Mouse (Mus musculus) CH12.LX (cell line): ENCODE measurements around the gene Il11. TPM values are rescaled to one million over a fixed set of nuclear protein-coding genes. Genes with fewer than 3 reads are reported as not detected.
A peak's percentile ranks its signal among the peaks of the same experiment; 100 is the strongest.

Source experiments
- DNase-seq: peaks from one replicate; pipeline ENCODE4 v3.0.0-alpha.2; 2013; ENCODE audit errors: extremely low read depth
- H3K27ac ChIP-seq: 2 replicates; pipeline ENCODE4 v1.5.1; 2012; ENCODE audit warnings: low read depth, mild to moderate bottlenecking, control low read depth, moderate library complexity; ENCODE audit not compliant: insufficient read depth
- H3K27me3 ChIP-seq: replicated peaks from 2 replicates; pipeline ENCODE3; 2012; ENCODE audit warnings: inconsistent platforms
- H3K36me3 ChIP-seq, 2 experiments: replicated peaks in 1 of 2; 2 replicates each; pipeline versions ENCODE3 to v1.6.1; 2012; ENCODE audit warnings: inconsistent platforms in 1 of 2, low read length in 1 of 2, mild to moderate bottlenecking in 1 of 2, mixed read lengths in 1 of 2, moderate library complexity in 1 of 2; ENCODE audit not compliant: control insufficient read depth in 1 of 2, insufficient read depth in 1 of 2
- H3K4me1 ChIP-seq, 2 experiments: 2 replicates each; pipeline ENCODE4 v1.6.1; 2012; ENCODE audit warnings: inconsistent platforms in 1 of 2, moderate library complexity in 1 of 2; ENCODE audit not compliant: insufficient read depth in 2 of 2, control insufficient read depth in 1 of 2
- H3K4me2 ChIP-seq: 2 replicates; pipeline ENCODE4 v1.6.1; 2012; ENCODE audit warnings: low read depth, mild to moderate bottlenecking, control low read depth; ENCODE audit not compliant: poor library complexity, insufficient read depth, severe bottlenecking
- H3K4me3 ChIP-seq, 3 experiments: fragments of 150-350 bp in 1 of 3; sonication (generic) in 1 of 3; replicated peaks in 1 of 3; 2 replicates each; pipeline versions ENCODE3 to v1.5.1; 2011 to 2012; ENCODE audit warnings: low read depth in 2 of 3, low read length in 2 of 3, mild to moderate bottlenecking in 2 of 3, moderate library complexity in 2 of 3, control low read depth in 1 of 3, improper control_type of control experiment in 1 of 3, inconsistent platforms in 1 of 3, mixed read lengths in 1 of 3; ENCODE audit not compliant: poor library complexity in 1 of 3
- H3K79me2 ChIP-seq: replicated peaks from 2 replicates; pipeline ENCODE4 v1.6.1; 2012; ENCODE audit warnings: mild to moderate bottlenecking, moderate library complexity; ENCODE audit not compliant: control insufficient read depth, poor library complexity, insufficient read depth, severe bottlenecking; ENCODE audit errors: extremely low read depth
- H3K9ac ChIP-seq: 2 replicates; pipeline ENCODE4 v1.6.1; 2012; ENCODE audit warnings: low read depth, mild to moderate bottlenecking, control low read depth, moderate library complexity; ENCODE audit not compliant: insufficient read depth
- H3K9me3 ChIP-seq: replicated peaks from 2 replicates; pipeline ENCODE3; 2012; ENCODE audit warnings: low read length, inconsistent platforms, mixed read lengths
- BHLHE40 ChIP-seq: IDR thresholded peaks from 2 replicates; pipeline ENCODE4 v1.6.1; 2011; ENCODE audit warnings: mild to moderate bottlenecking, low read depth, low read length, improper control_type of control experiment
- CHD1 ChIP-seq: IDR thresholded peaks from 2 replicates; pipeline ENCODE4 v1.6.1; 2012; ENCODE audit warnings: low read depth, low read length, improper control_type of control experiment, inconsistent platforms
- CHD2 ChIP-seq: IDR thresholded peaks from 2 replicates; pipeline ENCODE4 v1.6.1; 2011; ENCODE audit warnings: low read length, improper control_type of control experiment
- CTCF ChIP-seq, 2 experiments: IDR thresholded peaks in 1 of 2; conservative IDR thresholded peaks in 1 of 2; 2 replicates each; pipeline ENCODE4 v1.5.1; 2011 to 2012; ENCODE audit warnings: low read depth in 2 of 2, low read length in 2 of 2, improper control_type of control experiment in 1 of 2, inconsistent platforms in 1 of 2, mild to moderate bottlenecking in 1 of 2, moderate library complexity in 1 of 2
- E2F4 ChIP-seq: IDR thresholded peaks from 2 replicates; pipeline ENCODE4 v1.6.1; 2011; ENCODE audit warnings: low read depth, low read length, improper control_type of control experiment; ENCODE audit not compliant: insufficient replicate concordance
- EP300 ChIP-seq: IDR thresholded peaks from 2 replicates; pipeline ENCODE4 v1.6.1; 2011; ENCODE audit warnings: low read length, improper control_type of control experiment
- ETS1 ChIP-seq: conservative IDR thresholded peaks from 2 replicates; pipeline ENCODE4 v1.6.1; 2012; ENCODE audit warnings: low read depth, mild to moderate bottlenecking, inconsistent platforms, low read length, improper control_type of control experiment, moderate library complexity
- HCFC1 ChIP-seq: IDR thresholded peaks from 2 replicates; pipeline ENCODE4 v1.6.1; 2012; ENCODE audit warnings: low read depth, mild to moderate bottlenecking, inconsistent platforms, low read length, improper control_type of control experiment
- JUN ChIP-seq: IDR thresholded peaks from 2 replicates; pipeline ENCODE4 v1.6.1; 2011; ENCODE audit warnings: low read depth, mild to moderate bottlenecking, low read length, improper control_type of control experiment, moderate library complexity; ENCODE audit not compliant: insufficient read depth
- JUND ChIP-seq: conservative IDR thresholded peaks from 2 replicates; pipeline ENCODE4 v1.6.1; 2011; ENCODE audit warnings: low read depth, low read length, improper control_type of control experiment
- KAT2A ChIP-seq: IDR thresholded peaks from 2 replicates; pipeline ENCODE4 v1.6.1; 2012; ENCODE audit warnings: low read length, improper control_type of control experiment, inconsistent platforms; ENCODE audit not compliant: insufficient replicate concordance
- MAFK ChIP-seq: IDR thresholded peaks from 2 replicates; pipeline ENCODE4 v1.6.1; 2011; ENCODE audit warnings: low read length, improper control_type of control experiment; ENCODE audit not compliant: insufficient replicate concordance
- MAX ChIP-seq: IDR thresholded peaks from 2 replicates; pipeline ENCODE4 v1.6.1; 2011; ENCODE audit warnings: low read length, improper control_type of control experiment
- MAZ ChIP-seq: IDR thresholded peaks from 2 replicates; pipeline ENCODE4 v1.6.1; 2012; ENCODE audit warnings: low read depth, mild to moderate bottlenecking, inconsistent platforms, low read length, improper control_type of control experiment, moderate library complexity
- NRF1 ChIP-seq: IDR thresholded peaks from 2 replicates; pipeline ENCODE4 v1.6.1; 2014; ENCODE audit warnings: low read depth, mild to moderate bottlenecking, inconsistent platforms, low read length, improper control_type of control experiment, moderate library complexity
- RCOR1 ChIP-seq: conservative IDR thresholded peaks from 2 replicates; pipeline ENCODE4 v1.6.1; 2012; ENCODE audit warnings: low read depth, mild to moderate bottlenecking, inconsistent platforms, low read length, improper control_type of control experiment
- SIN3A ChIP-seq: IDR thresholded peaks from 2 replicates; pipeline ENCODE4 v1.6.1; 2012; ENCODE audit warnings: low read length, improper control_type of control experiment, inconsistent platforms
- USF1 ChIP-seq: IDR thresholded peaks from 2 replicates; pipeline ENCODE4 v1.6.1; 2014; ENCODE audit warnings: low read depth, mild to moderate bottlenecking, inconsistent platforms, low read length, improper control_type of control experiment
- ZC3H11A ChIP-seq: IDR thresholded peaks from 2 replicates; pipeline ENCODE4 v1.6.1; 2012; ENCODE audit warnings: low read depth, mild to moderate bottlenecking, inconsistent platforms, low read length, improper control_type of control experiment
- ZMIZ1 ChIP-seq: IDR thresholded peaks from 2 replicates; pipeline ENCODE4 v1.6.1; 2012; ENCODE audit warnings: low read depth, mild to moderate bottlenecking, inconsistent platforms, low read length, improper control_type of control experiment
- dilution Hi-C: fragments of 300-500 bp; cut with MboI; formaldehyde crosslinking; loops from 2 replicates; pipeline ENCODE4 v1.14.3; 2020; ENCODE audit warnings: low sequenced_read_pairs; ENCODE audit not compliant: extremely low pct_unique_long_range_greater_than_20kb, extremely low pct_ligation_motif_present
- in situ Hi-C: fragments of 300-500 bp; cut with MboI; formaldehyde crosslinking; loops from 3 replicates; pipeline ENCODE4 v1.14.3; 2019; ENCODE audit warnings: low sequenced_read_pairs, low pct_ligation_motif_present, low pct_unique_long_range_greater_than_20kb, mixed read lengths
- polyA plus RNA-seq: library from polyadenylated mRNA; unstranded; fragments of >175 nt; gene quantifications from 2 replicates; pipeline ENCODE4 v1.2.1, GENCODE M21; 2012; ENCODE audit warnings: low read depth; ENCODE audit not compliant: insufficient read length
- total RNA-seq, 2 experiments: library from RNA; depleted of rRNA; stranded (reverse); fragments of 300-350 nt in 1 of 2; fragments of >200 nt in 1 of 2; gene quantifications; 2 replicates each; pipeline ENCODE4 v1.2.3; 2012 to 2014

Gene Il11
- total and polyA plus RNA-seq, 3 experiments: 0.17 TPM; not detected in 2

DNA sequence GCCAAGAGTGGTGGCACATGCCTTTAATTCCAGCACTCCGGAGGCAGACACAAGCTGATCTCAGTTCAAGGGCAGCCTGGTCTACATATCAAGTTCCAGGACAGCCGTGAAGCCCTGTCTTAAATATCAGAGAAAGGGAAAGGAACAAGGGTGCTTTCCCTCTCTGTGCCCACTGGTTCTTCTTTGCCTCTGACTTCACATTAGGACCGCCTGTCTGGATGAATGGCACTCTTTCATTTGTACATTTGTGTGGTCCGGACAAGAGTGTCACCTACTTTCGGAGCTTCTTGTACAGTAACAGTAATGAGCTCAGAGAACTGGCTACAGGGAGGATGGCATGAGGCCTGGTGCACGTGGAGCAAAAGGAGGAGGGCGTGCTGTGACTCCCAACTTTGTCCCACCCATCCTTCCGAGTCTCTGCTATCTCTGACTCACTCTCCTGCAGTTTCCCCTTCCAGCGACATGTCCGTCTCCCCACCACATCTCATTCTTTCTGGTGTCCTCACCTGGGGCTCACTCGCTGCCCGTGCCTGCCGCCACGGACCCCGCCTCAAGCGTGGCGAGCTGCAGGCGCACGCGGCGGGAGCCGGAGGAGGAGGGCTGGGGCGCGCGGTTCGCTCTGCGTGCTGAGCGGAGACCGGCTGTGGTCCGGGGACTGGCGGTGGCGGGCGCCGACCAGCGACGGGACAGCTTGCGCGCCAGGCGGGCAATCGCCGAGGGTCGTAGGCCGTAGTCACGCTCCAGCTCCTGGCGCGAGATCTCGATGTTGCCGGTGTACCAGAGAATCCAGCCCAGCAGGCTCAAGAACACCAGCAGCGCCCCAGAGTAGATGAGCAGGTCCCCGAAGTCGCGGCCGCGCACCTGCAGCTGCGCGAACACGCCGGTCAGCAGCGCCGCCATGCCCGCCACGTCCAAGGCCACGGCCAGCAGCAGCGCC is 6.1 kb upstream of the Il11 start (continued):
- no peak for TF ChIP-seq USF1
- TF ChIP-seq JUN: no peak
- TF ChIP-seq RCOR1: peak; percentile 12; the same call in 1 of the 2 replicates
- no peak for TF ChIP-seq MAFK
- TF ChIP-seq CTCF (conservative IDR thresholded peaks at IDR 0.05 in 1 of 2, IDR thresholded peaks at IDR 0.05 in 1 of 2; ENCODE audit: low read depth in 2 of 2, low read length in 2 of 2): peak in 1 of 2 experiments; percentile 25; a peak in 2 of 4 replicates
- peak; percentile 50; the same call in 1 of the 2 replicates for TF ChIP-seq NRF1
- TF ChIP-seq MAX: peak; percentile 97
- no peak for TF ChIP-seq KAT2A
- no peak for TF ChIP-seq HCFC1
- no peak for TF ChIP-seq MAZ
- TF ChIP-seq, all 38 proteins: peak for 17

DNA sequence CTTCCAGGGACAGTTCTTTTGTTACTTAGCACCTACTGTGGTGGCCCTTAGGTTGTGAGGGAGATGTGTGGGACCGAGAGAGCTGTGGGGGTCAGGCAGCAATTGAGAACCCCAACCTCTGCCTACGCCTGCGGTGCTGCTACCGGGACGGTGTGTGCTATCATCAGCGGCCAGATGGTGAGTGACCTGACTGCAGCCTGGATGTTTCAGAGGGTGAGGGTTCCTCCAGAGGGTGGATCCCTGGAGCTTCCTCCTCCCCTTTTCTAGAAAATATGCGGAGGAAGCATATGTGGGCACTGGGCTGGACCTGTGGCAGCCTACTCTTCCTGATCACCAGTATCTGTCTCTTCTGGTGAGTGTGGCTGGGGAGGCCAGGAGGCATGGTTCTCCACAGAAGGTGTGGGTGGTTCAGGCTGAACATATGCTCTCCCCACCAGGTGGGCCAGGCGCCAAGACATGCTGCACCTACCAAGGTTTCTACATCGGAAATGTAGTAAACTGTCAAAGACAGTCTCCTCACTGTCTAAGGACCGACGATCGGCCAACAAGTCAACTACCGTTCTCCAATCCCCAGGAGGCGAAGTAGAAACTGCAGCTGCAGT is 1.1 kb upstream of the Il11 start:
- Histone ChIP-seq H3K9me3 (no peaks in the 10 kb centered on the region), H3K4me1 (peaks cover 9 to 36% of the 10 kb centered on the region in 2 experiments), H3K9ac (no peak overlapping the region), H3K4me2 (no peak overlapping the region), H3K79me2 (no peaks in the 10 kb centered on the region), H3K36me3 (peaks cover 4 to 22% of the 10 kb centered on the region in 2 experiments), H3K27ac (no peak overlapping the region), H3K4me3 (no peak overlapping the region), H3K27me3 (no peaks in the 10 kb centered on the region)
- no peak for DNase-seq
- dilution Hi-C loops: no loop called here
- in situ Hi-C loops: loop anchor here (5.0 to 10.0 kb wide), 3 partner anchors 36 to 159 kb away; no protein-coding TSS in a partner anchor
- TF ChIP-seq CHD2 (no peak), RCOR1 (no peak), ETS1 (no peak), ZMIZ1 (no peak), E2F4 (no peak), NRF1 (no peak), CHD1 (no peak), JUND (no peak), SIN3A (no peak), BHLHE40 (no peak), ZC3H11A (no peak), EP300 (no peak)
